Mouse (Mus musculus): Measurements from ENCODE around the gene Fitm2.

DNA sequence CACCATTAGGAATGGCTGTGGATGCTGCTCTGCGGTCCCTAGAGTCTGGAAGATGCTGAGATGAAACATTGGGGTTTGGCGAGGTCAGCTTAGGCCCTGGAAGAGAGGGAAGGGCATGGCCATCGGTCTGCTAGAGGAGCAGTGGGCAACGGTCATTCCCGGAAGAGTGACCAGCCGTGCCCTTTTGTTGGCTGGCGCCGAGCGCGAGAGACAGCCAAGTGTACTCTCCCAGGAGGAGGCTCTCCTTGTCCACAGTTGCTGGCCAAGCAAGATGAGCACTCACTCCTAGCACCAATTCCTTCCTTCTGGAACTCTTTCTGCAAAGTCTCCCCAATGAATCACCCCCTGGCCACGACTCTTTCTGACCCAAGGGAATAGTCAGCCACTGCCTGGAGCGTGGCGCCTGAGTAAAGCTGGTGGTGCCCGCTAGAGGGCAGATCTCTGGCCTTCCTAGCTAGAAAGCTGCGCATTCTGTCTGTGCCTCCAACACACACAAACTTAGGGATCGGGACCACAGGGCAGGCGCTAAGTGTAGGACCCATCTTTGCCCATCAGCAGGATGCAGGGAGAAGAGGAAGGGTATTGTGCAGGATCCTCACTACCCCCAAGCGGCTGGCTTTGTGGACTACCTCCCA lies 7.9 kb upstream of the Fitm2 start:
- TF ChIP-seq CTCF (IDR thresholded peaks at IDR 0.05; ENCODE audit: low read depth, low read length) = peak; percentile 48
- TF ChIP-seq POLR2A (IDR thresholded peaks at IDR 0.05; ENCODE audit: extremely low read depth, insufficient read depth, low read length) = no peak

Data from liver, adult 2 months (tissue).